Mouse (Mus musculus) kidney, adult 2 months (tissue): ENCODE results near the gene Mut. TPM values are rescaled to one million over a fixed set of nuclear protein-coding genes. Genes with fewer than 3 reads are reported as not detected.
A peak's percentile ranks its signal among the peaks of the same experiment; 100 is the strongest.

ENCODE experiments used
- DNase-seq: peaks from one replicate; pipeline ENCODE4 v3.0.0; 2021
- H3K27ac ChIP-seq: fragments of 200-500 bp; 2 replicates; pipeline ENCODE4 v1.5.1; 2012; ENCODE audit warnings: low read depth, low read length, control low read depth, inconsistent platforms; ENCODE audit not compliant: insufficient read depth
- H3K27me3 ChIP-seq: fragments of 200-500 bp; replicated peaks from 2 replicates; pipeline ENCODE4 v1.6.1; 2012; ENCODE audit warnings: mild to moderate bottlenecking, moderate library complexity, low read length, inconsistent platforms; ENCODE audit not compliant: control insufficient read depth, insufficient read depth
- H3K36me3 ChIP-seq: fragments of 200-500 bp; 2 replicates; pipeline ENCODE4 v1.6.1; 2012; ENCODE audit warnings: mild to moderate bottlenecking, moderate library complexity, low read length, inconsistent platforms; ENCODE audit not compliant: control insufficient read depth, insufficient read depth
- H3K4me1 ChIP-seq: fragments of 200-500 bp; 2 replicates; pipeline ENCODE4 v1.6.1; 2011; ENCODE audit warnings: low read length; ENCODE audit not compliant: control insufficient read depth, insufficient read depth
- H3K4me3 ChIP-seq: fragments of 200-500 bp; 2 replicates; pipeline ENCODE4 v1.5.1; 2011; ENCODE audit warnings: mild to moderate bottlenecking, low read depth, low read length, control low read depth; ENCODE audit not compliant: insufficient read depth
- CTCF ChIP-seq: fragments of 200-500 bp; conservative IDR thresholded peaks from 2 replicates; pipeline ENCODE4 v1.5.1; 2011; ENCODE audit warnings: low read depth, mild to moderate bottlenecking, control low read depth, low read length, moderate library complexity, mixed read lengths; ENCODE audit not compliant: insufficient read depth, insufficient read length
- POLR2A ChIP-seq: fragments of 200-500 bp; IDR thresholded peaks from one replicate; pipeline ENCODE4 v1.6.1; 2011; ENCODE audit warnings: low read depth, low read length, control low read depth
- WGBS: fragments of 180-500 bp; shearing (Covaris S2); methylation state at CpG from one replicate; pipeline ENCODE4 v1.1.7; 2018; 5-methylcytosine and 5-hydroxymethylcytosine counted together
- polyA plus RNA-seq: library from polyadenylated mRNA; depleted of rRNA; stranded (reverse); fragments of >200 nt; gene quantifications from 2 replicates; pipeline ENCODE4 v1.2.3, GENCODE M21; 2012; rRNA removed

Mut gene
- polyA plus RNA-seq, 1 experiment: 73.0 TPM

- Histone ChIP-seq H3K4me3 (no peak overlapping the region), H3K27me3 (no peaks in the 10 kb centered on the region), H3K36me3 (no peaks in the 10 kb centered on the region), H3K27ac (no peak overlapping the region), H3K4me1 (no peaks in the 10 kb centered on the region)
- no peak for DNase-seq
- WGBS: 10% methylated on average over 11 of the region's 11 CpGs
- TF ChIP-seq POLR2A (no peak), CTCF (no peak)
These were observed 30.4 kb upstream of the Mut start for GRCm38 (mm10) chr17:40904056-40904597.

GRCm38 (mm10) chr17:40904721-40905154 lies 29.7 kb upstream of the Mut start:
- peak overlapping the region; percentile 20; the same call in 1 of the 2 replicates for H3K4me3 ChIP-seq
- DNase-seq: no peak
- H3K4me1 ChIP-seq: no peaks in the 10 kb centered on the region
- TF ChIP-seq POLR2A (no peak), CTCF (no peak)
- WGBS: 6% methylated on average over 14 of the region's 14 CpGs
- H3K27me3 ChIP-seq: no peaks in the 10 kb centered on the region
- no peak overlapping the region for H3K27ac ChIP-seq
- no peaks in the 10 kb centered on the region for H3K36me3 ChIP-seq

GRCm38 (mm10) chr17:40914250-40914649 lies 20.2 kb upstream of the Mut start, which contains the start of gene Glyatl3:
Gene Glyatl3 (minus strand): TSS chr17:40914350.
- no peak within 1 kb of the TSS for H3K4me3 ChIP-seq
- H3K27me3 ChIP-seq: no peaks in the 10 kb centered on the region
- H3K4me1 ChIP-seq: no peaks in the 10 kb centered on the region
- H3K27ac ChIP-seq: no peak within 1 kb of the TSS
- H3K36me3 ChIP-seq: no peaks in the 10 kb centered on the region
- DNase-seq: no peak
- WGBS: 94% methylated on average over 2 of the region's 2 CpGs
- TF ChIP-seq POLR2A (no peak), CTCF (no peak)

GRCm38 (mm10) chr17:40915499-40915898 lies 19.0 kb upstream of the Mut start:
- TF ChIP-seq CTCF: no peak
- no peak for TF ChIP-seq POLR2A
- Histone ChIP-seq H3K27ac (no peak overlapping the region), H3K27me3 (no peaks in the 10 kb centered on the region), H3K4me3 (no peak overlapping the region), H3K4me1 (no peaks in the 10 kb centered on the region), H3K36me3 (no peaks in the 10 kb centered on the region)
- no peak for DNase-seq
- 97% methylated on average over 2 of the region's 2 CpGs for WGBS

GRCm38 (mm10) chr17:40933985-40934384 lies 500 bp upstream of the Mut start:
- Histone ChIP-seq H3K4me1 (0 out of 2 replicates have a peak, but pooled peaks cover 3% of the 10 kb centered on the region), H3K36me3 (peaks cover 3% of the 10 kb centered on the region; the same call in 1 of the 2 replicates), H3K4me3 (peak overlapping the region; percentile 51), H3K27ac (no peak overlapping the region), H3K27me3 (no peaks in the 10 kb centered on the region)
- WGBS: under 1% methylated on average over 14 of the region's 14 CpGs
- TF ChIP-seq CTCF (no peak), POLR2A (no peak)
- no peak for DNase-seq

GRCm38 (mm10) chr17:40948518-40948917 lies 14.0 kb downstream of the Mut start:
- no peaks in the 10 kb centered on the region for H3K4me1 ChIP-seq
- H3K36me3 ChIP-seq: peaks cover 14% of the 10 kb centered on the region
- 83% methylated on average over 3 of the region's 3 CpGs for WGBS
- no peak for DNase-seq
- TF ChIP-seq POLR2A (no peak), CTCF (no peak)
- H3K27ac ChIP-seq: no peak overlapping the region
- H3K4me3 ChIP-seq: no peak overlapping the region
- H3K27me3 ChIP-seq: no peaks in the 10 kb centered on the region

GRCm38 (mm10) chr17:40977914-40978313 lies 43.4 kb downstream of the Mut start:
- no peak for DNase-seq
- WGBS: 66% methylated on average over 11 of the region's 11 CpGs
- no peak for TF ChIP-seq POLR2A
- TF ChIP-seq CTCF: no peak

GRCm38 (mm10) chr17:40992102-40992501 lies 57.6 kb downstream of the Mut start:
- no peaks in the 10 kb centered on the region for H3K36me3 ChIP-seq
- no peak overlapping the region for H3K4me3 ChIP-seq
- DNase-seq: no peak
- no peaks in the 10 kb centered on the region for H3K4me1 ChIP-seq
- H3K27me3 ChIP-seq: no peaks in the 10 kb centered on the region
- WGBS: 13% methylated on average over 3 of the region's 3 CpGs
- H3K27ac ChIP-seq: no peak overlapping the region
- TF ChIP-seq POLR2A: no peak
- TF ChIP-seq CTCF: no peak

More at GRCm38 (mm10) chr17:40977914-40978313, 43.4 kb downstream of the Mut start:
- H3K27ac ChIP-seq: no peak overlapping the region
- no peak overlapping the region for H3K4me3 ChIP-seq
- H3K36me3 ChIP-seq: no peaks in the 10 kb centered on the region
- H3K4me1 ChIP-seq: no peaks in the 10 kb centered on the region
- no peaks in the 10 kb centered on the region for H3K27me3 ChIP-seq

Other genes with a start within 250 kb of the Mut start
- gene Esp1, start 207.6 kb upstream of the Mut start, polyA plus RNA-seq: not detected in 2 replicates
- 0.20 and 0.54 TPM in 2 replicates for gene Crisp2, start 127.7 kb upstream of the Mut start, polyA plus RNA-seq
- not detected in 2 replicates for gene Rhag, start 123.6 kb upstream of the Mut start, polyA plus RNA-seq
- 2.9 and 3.7 TPM in 2 replicates for gene 9130008F23Rik, start 54.1 kb upstream of the Mut start, polyA plus RNA-seq
- not detected in 2 replicates for gene Glyatl3, start 20.3 kb upstream of the Mut start, polyA plus RNA-seq
- 0.56 and 1.0 TPM in 2 replicates for gene Cenpq, start 362 bp downstream of the Mut start, polyA plus RNA-seq